Mouse (Mus musculus): ENCODE data around the gene Hsp90aa1. TPM values are rescaled to one million over a fixed set of nuclear protein-coding genes. Genes with fewer than 3 reads are reported as not detected.
"Not testable (repeated sequence)": the region's sequence is repeated elsewhere in the genome, so short reads cannot be mapped to it uniquely, and the experiment has no call there.

The Hsp90aa1 gene
- total RNA-seq, 2 experiments from 2014 or later = 862 to 917 TPM

DNA sequence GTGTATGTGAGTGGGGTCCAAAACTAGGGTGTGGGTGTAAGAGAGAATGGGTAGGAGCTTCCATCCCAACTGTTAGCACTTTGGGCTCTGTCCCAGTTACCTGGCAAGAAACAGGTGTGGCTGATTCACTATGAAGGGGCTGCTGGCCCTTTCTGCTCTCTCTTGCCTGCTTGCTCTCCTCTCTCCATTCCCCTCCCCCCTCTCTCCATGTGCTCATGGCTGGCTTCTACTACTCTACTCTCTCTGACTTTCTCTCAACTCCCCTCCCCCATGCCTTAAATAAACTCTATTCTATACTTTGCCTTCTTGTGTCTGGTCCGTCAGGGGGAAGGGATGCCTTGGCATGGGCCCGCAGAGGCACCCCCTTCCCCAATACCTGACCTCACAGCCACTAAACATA lies 1.8 kb downstream of the Hsp90aa1 start:
- intact Hi-C loops (cut with DNase I) = loop anchor here (10.0 kb wide), 1 partner anchor 276 kb away; no protein-coding TSS in a partner anchor
- DNase-seq = no peak

- DNase-seq = no peak
- intact Hi-C loops (cut with DNase I) = no loop called here
Measured at GRCm38 (mm10) chr12:110699171-110699547, 3.4 kb downstream of the Hsp90aa1 start.

GRCm38 (mm10) chr12:110698523-110699170 lies 3.9 kb downstream of the Hsp90aa1 start:
- DNase-seq = no peak
- intact Hi-C loops (cut with DNase I) = no loop called here

DNA sequence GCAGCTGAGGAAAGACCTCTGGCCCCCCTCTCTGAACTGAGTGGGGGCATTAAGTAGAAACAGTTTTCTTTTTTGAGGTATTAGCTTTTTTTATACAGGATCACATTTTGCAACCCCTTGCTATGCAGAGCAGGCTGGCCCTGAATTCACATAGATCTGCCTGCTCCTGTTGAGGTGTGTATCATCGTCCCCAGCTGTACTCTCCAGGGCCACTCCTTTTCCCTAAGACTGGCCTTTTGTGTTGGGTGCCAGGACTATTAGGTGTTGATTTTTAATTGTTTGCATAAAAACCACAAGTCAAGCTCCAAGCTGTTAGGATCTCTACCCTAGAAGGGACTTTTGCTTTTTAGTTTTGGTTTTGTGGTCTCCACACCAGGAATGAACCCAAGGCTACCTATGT lies 4.4 kb downstream of the Hsp90aa1 start:
- intact Hi-C loops (cut with DNase I) = no loop called here
- DNase-seq = no peak

DNA sequence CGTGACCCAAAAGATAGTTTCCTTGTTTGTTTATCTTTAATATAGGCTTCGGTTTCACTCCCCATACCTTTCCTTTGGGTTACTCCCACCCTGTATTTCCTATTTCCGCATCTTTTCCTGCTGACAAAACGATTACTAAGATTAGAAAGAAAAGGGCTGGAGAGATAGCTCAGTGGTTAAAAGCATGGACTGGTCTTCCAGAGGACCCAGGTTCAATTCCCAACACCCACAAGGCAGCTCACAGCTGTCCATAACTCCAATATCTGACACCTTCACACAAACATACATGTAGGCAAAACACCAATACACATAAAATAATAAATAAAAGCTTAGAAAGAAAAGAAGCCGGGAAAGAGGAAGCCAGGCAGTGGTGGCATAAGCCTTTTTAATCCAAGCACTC lies 5.1 kb downstream of the Hsp90aa1 start:
- intact Hi-C loops (cut with DNase I) = no loop called here
- DNase-seq = no peak

DNA sequence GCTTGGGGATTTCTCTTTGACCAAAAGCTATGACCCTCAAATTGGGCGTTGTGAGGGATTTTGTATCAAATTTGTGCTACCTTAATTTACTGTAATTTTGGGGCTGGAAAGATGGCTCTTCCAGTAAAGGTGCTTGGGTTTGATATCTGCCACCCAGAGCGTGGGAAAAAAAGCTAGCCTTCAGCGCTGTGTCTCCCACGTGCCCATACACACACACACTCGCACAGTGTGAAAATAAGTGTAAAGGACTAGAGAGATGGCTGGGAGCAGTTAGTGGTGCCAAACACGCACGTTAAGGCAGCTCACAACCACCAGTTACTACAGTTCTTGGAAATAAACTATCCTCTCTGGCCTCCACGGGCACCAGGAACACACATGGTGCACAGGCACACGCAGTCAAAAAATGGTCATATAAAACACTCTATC lies 5.5 kb downstream of the Hsp90aa1 start:
- no peak for DNase-seq
- intact Hi-C loops (cut with DNase I) = no loop called here

GRCm38 (mm10) chr12:110696173-110696974 lies 6.2 kb downstream of the Hsp90aa1 start:
- intact Hi-C loops (cut with DNase I) = no loop called here
- peak; percentile 99 for DNase-seq

- intact Hi-C loops (cut with DNase I) = no loop called here
Measured at GRCm38 (mm10) chr12:110695676-110696171, 6.8 kb downstream of the Hsp90aa1 start.

DNA sequence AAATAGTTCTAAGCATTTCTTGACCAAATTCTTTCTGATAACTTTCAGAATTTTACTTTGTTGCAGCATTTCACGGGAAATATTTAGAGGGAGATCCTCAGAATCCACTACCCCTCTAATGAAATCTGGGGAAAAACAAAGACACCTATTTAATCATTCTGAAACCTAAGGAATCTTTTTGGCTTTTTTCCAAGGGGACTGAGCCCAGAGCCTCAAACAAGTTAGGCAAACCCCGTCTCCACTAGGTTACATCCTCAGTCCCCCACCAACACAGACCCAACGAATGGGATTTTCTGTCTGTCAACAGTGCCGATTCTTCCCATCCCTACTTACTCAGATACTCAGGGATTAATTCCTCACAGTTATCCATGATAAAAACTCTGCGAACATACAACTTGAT lies 9.2 kb downstream of the Hsp90aa1 start:
- DNase-seq; intact Hi-C loops (cut with DNase I): not testable (repeated sequence)

More at GRCm38 (mm10) chr12:110695676-110696171, 6.8 kb downstream of the Hsp90aa1 start:
- DNase-seq = peak; percentile 73

DNA sequence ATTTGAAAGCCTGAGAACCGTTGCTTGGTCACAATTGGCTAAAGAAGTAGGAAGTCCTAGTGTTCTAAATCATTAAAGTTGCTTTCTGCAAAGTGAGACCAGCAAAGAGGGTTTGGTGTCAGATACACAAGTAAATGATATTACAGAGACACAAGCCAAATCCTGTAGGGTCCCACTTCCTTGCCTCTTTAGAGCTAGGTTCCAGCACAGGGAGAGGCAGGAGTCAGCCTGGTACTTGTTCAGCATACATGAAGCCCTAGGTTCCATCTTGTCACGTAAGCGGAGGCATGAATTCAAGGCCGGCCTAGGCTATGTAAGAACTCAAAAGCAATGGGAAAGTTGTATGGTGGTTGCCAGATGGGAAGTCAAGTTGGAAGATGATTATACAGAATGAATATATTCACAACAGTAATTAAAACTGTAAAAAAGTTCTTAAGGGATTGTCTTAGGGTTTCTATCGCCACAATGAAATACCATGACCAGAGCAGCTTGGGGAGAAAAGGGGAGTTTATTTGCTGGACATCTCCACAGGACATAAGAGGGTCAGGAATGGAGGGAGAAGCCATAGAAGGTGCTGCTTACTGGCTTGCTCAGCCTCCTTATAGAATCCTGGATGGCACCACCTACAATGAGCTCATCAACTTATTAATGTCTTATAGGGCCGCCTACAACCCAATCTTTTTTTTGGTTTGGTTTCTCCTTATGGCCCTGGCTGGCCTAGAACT lies 12.4 kb downstream of the Hsp90aa1 start:
- no peak for DNase-seq
- intact Hi-C loops (cut with DNase I) = no loop called here

DNA sequence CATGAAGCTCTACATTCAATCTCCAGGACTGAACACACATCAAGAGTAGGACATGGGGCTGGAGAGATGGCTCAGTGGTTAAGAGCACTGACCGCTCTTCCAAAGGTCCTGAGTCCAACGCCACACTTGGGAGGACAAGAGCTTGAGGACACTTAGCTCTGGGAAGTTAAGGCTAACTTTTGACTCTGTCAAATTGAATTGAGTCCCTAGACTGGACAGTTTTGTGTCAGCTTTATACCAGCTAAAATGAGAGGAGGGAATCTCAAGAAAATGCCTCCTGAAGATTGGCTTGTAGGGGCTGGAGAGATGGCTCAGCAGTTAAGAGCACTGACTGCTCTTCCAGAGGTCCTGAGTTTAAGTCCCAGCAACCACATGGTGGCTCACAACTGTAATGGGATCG lies 13.6 kb downstream of the Hsp90aa1 start:
- DNase-seq; intact Hi-C loops (cut with DNase I): not testable (repeated sequence)

- intact Hi-C loops (cut with DNase I) = no loop called here
- DNase-seq = peak; percentile 32
Measured at GRCm38 (mm10) chr12:110687894-110688734, 14.4 kb downstream of the Hsp90aa1 start.

DNA sequence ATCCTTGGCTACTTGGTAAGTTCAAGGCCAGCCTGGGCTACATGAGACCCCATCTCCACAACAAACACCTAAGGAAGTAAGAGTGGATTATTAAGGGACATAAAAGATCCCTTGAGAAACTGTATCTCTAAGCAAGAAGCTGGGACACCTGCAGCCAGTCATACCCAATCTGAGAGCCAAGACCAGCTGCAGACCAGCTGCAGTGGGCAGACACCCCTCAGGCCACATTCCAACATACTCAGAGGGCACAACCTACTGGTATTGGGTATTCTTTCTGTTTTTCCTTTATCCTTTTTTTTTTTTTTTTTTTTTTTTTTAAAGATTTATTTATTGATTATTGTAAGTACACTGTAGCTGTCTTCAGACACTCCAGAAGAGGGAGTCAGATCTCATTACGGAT lies 18.9 kb downstream of the Hsp90aa1 start:
- intact Hi-C loops (cut with DNase I) = no loop called here
- DNase-seq = no peak

GRCm38 (mm10) chr12:110682561-110683299 lies 19.8 kb downstream of the Hsp90aa1 start, which contains the start of gene 1700001K19Rik:
TSS of gene 1700001K19Rik (minus strand) at chr12:110682619.
- DNase-seq = no peak
- intact Hi-C loops (cut with DNase I) = no loop called here

DNA sequence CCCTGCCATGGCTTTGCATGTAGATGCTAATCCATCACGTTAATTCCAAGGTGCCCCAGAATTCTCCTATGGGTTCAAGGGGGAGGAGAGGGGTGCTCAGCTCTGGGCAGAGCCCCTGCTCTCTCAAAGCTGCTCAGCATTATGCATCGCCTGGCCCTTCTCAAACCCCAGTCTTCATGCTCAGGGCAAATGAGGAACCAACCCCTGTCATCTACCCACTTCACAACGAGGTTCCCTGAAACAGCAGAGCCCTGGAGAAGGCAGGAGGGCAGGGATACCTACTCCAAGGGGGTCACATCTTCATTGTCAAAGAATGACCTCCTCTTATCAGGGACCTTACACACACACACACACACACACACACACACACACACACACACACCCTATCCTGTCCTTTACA lies 20.6 kb downstream of the Hsp90aa1 start:
- intact Hi-C loops (cut with DNase I) = no loop called here
- DNase-seq = no peak

DNA sequence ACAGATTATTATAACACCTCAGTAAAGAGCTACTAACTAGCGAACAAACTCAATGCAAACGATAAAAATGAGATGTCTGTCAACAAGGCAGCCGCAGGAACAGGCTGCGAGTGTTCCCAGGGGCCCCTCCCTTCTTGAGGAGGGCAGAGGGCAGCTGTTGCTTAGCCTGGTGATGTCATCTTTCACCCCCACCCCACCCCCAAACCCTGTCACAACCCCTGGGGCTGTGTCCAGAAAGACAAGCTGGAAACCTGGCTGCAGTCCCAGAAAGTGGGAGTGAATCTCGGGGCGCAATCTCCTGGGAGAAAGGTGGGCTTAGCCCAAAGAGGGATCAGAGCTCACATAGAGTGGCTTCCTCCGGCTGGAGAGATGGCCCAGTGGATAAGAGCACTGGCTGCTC lies 21.3 kb downstream of the Hsp90aa1 start:
- intact Hi-C loops (cut with DNase I) = no loop called here
- DNase-seq = peak; percentile 26

DNA sequence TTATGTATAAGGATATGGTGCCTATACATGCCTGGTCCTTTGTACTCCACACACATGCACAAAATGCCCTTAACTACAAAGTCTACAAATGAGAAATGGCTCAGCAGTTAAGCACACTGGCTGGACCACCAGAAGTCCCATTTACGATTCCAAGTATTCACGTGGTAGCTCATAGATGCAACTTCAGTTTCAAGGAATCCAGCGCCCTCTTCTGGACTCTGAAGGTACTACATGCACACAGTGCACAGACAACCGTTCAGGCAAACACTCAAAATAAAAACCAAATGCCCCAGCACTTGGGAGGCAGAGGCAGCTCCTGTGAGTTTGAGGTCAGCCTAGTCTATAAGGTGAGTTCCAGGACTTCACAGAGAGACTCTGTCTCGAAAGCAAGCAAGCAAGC lies 28.3 kb downstream of the Hsp90aa1 start:
- intact Hi-C loops (cut with DNase I) = no loop called here
- DNase-seq = peak; percentile 32

DNA sequence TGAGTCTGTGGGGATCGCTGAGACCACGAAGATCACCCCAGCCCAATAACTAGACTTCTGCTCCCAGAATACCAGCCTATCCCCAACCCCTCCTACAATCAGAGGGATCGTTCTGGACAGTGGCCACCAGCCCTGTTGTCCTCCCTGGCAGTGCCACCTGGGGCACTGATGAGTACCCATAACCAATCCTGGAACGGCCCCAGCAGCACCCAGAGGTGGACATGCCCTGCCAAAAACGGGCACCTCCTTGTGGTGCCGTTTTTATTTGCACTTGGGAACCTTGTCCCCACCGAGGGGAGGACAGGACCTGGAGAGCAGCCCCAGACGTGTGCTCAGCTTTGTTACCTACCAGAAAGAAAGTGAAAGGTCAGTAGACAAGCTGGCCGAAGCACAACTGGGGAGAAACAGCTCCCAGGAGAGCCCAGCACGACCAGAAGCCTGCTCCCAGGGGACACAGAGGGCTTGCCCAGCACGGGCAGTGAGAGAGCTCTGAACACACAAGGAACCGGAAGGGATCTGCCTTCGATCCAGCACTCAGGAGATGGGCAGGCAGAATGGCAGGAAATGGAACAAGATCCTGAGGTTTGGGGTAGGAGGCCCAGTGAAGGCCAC lies 35.0 kb downstream of the Hsp90aa1 start:
- peak; percentile 23 for DNase-seq
- intact Hi-C loops (cut with DNase I) = no loop called here

DNA sequence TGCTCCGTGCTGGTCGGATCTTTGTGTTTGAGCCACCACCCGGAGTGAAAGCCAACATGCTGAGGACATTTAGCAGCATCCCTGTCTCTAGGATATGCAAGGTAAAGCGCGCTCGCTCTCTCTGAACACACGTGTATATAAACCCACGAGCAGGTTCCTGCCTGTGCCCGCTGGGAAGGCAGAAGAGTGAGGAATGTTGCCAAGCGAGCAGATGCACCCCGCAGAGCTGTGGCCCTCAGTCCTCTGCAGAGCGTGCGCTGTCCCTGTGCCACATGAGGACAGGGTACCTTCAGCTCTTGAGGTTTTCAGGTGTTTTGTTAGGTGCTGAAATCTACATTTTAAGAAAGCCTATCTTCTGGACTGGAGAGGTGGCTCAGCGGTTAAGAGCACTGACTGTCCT lies 40.8 kb downstream of the Hsp90aa1 start:
- intact Hi-C loops (cut with DNase I) = no loop called here
- DNase-seq = no peak
